Mouse (Mus musculus) testis, postnatal 14 days (tissue): ENCODE measurements around the gene Ttc38.

Source experiments
- DNase-seq: peaks from one replicate; pipeline ENCODE4 v3.0.0; 2021; ENCODE audit warnings: low spot score

Ttc38 gene

DNA sequence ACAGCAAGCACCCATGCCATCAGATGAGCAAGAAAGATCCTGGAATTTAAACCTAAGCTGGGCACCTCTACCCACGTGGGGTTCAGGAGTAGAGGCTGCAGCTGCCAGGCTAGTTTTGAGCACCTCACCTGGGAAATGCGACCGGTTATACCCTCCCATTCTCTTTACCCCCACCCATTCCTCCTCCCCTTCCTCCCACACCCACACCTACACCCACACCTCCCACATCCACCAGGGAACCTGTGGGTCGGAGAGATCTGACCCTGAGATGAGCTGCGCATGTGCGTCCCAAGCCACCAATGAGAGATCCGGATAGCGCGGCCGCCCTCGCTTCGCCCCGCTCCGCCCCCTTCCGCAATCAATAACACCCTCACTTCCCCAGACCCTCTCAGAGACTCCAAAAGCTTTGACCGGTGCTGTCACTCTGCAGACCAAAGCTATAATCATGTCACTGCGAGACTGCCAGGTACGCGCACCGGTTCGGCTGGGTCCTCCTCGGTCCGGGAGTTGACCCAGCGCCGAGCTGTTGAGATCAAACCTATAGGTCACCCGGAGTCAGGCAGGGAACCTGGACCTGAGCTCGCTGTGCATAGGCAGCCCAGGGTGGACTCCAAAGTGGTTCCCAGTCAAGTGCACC, at the start of gene Ttc38:
Gene Ttc38 (plus strand): TSS at position 353 of the 637 bp plus-strand sequence.
- peak; percentile 77 for DNase-seq

GRCm38 (mm10) chr15:85783146-85783545, 49.0 kb upstream of the Ttc38 start:
- DNase-seq, result no peak

DNA sequence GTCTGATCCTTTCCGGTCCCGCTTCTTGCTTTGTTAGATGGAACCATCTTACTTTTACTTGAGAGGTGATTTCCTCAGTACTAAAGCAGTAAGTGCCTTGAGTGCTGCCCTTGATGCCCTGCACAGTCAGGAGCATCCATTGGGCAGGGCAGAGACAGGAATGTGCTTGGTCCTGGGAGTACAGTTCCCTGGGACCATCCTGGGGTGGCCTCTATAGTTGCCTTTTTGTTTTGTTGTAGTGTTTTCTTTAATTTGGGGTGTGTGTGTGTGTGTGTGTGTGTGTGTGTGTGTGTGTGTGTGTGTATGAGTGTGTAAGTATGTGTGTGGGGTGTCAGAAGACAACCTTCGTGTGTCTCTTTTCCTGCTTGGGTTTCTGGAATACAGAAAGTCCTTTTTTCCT, 47.8 kb upstream of the Ttc38 start:
- DNase-seq, result no peak

GRCm38 (mm10) chr15:85786711-85787110, 45.4 kb upstream of the Ttc38 start:
- DNase-seq, result no peak

- no peak for DNase-seq
These were observed 44.6 kb upstream of the Ttc38 start for GRCm38 (mm10) chr15:85787482-85787881.

GRCm38 (mm10) chr15:85788051-85788450, 44.1 kb upstream of the Ttc38 start:
- no peak for DNase-seq

GRCm38 (mm10) chr15:85788633-85789032, 43.5 kb upstream of the Ttc38 start:
- DNase-seq, result no peak

DNA sequence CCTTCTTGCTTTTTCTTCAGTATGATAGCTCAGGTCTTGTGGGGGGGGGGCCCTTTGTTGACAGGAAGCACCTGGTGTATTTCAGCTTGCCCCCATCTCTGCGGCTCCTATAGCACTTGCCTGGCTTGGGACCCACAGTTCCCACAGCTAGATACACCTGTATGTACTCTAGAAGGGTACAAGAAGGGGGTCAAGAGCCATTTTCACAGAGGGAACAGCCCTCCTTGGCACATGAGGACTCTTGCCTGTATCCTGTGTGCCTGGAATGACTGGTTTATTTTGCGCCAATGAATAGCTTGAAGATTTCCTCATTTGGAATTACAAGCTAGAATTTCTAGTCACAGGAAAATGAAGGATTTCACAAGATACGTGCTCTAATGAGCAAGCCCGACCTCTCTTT, 40.7 kb upstream of the Ttc38 start:
- no peak for DNase-seq

DNA sequence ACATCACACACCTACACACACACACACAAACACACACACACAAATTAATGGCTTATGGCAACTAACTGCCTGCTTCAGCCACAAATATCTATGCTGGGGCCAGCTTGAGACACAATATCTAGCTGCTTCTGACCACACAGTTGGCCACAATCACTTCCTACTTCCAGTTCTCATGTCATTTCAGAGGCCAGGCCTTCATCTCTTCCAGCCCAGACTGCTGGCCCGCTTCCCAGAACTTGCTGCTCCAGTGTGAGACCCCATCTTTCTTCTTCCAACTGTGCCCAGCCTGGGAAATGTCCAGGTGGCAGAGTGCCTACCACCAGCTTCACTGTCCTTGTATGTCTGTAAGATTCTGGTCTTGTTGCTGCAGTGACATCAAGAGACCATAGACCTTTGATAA, 39.3 kb upstream of the Ttc38 start:
- no peak for DNase-seq

- DNase-seq, result no peak
These were observed 36.6 kb upstream of the Ttc38 start for GRCm38 (mm10) chr15:85795516-85795915.

GRCm38 (mm10) chr15:85798676-85799075, 33.4 kb upstream of the Ttc38 start:
- no peak for DNase-seq

GRCm38 (mm10) chr15:85802931-85803330, 29.2 kb upstream of the Ttc38 start:
- DNase-seq, result no peak

DNA sequence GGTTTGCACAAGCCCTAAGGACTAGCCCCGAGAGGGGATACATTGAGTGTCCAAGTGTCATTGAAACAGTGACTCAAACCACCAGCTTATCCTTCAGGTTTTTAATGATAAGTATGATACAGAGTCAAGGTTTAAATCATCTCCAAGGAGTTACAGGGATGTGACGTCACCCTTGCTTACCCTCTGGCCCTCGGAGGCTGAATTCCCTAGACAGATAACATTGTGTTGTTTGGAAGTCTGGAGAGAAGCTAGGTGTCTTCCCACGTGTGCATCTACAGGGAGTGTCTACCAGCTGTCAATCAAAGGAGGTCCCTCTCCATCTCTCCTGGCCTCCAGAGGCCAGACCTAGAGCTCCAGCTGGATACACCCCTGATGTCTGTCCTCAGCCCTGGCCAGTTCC, 25.2 kb upstream of the Ttc38 start:
- no peak for DNase-seq

GRCm38 (mm10) chr15:85807404-85807803, 24.7 kb upstream of the Ttc38 start:
- no peak for DNase-seq

- DNase-seq, result no peak
These were observed 24.1 kb upstream of the Ttc38 start for GRCm38 (mm10) chr15:85808031-85808430.

DNA sequence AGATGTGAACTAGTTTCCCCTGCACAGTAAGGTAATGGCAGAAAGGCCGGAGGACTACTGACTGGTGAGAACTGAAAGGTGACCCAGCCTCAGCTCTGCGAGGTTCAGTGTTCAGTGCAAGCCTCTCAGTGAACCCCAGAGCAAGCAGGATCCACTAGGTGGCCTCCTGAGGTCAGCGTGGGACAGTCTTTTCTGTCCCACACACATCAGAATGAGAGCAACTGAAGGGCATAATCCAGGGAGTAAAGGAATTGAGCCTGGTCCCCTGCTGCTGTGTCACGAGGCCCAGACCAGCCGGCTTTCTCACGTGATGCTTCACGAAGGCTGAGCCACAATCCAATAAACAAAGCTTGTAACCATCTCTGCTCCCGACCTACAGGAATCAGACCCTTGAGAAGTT, 23.7 kb upstream of the Ttc38 start:
- DNase-seq, result no peak

DNA sequence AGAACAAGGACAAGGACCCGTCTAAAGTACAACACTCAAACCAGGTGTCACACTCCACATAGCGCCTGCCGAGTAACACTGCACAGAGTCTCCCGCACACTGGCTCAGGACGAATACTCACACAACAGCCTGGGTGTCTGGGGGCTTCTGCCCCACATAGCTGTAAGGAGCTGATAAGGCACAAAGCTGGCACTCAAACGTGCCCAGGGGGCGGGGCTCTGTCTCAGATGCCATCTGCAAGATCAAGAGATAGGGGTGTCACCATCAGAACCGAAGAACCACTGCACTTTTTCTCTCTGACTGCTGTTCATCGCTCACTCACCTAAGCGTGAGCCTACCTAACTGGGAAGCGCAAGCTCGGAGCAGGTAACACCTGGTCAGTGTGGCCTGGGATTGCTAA, 23.0 kb upstream of the Ttc38 start:
- DNase-seq, result no peak

DNA sequence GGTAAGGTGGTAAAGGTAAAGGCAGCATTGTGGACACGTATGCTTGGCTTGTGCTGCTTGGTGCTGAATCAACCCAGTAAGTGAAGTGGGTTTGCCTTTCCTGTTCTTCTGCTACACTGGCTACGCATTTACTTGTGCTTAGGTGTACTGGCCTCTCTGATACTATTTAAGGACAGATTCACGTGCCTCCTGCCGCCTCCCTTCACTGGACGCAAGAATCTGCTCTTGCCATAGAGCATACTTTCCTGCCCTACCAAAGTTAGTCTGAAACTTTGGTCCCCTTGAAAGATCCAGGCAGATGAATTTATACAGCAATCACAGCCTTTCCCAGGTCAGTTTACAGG, 21.7 kb upstream of the Ttc38 start:
- no peak for DNase-seq

DNA sequence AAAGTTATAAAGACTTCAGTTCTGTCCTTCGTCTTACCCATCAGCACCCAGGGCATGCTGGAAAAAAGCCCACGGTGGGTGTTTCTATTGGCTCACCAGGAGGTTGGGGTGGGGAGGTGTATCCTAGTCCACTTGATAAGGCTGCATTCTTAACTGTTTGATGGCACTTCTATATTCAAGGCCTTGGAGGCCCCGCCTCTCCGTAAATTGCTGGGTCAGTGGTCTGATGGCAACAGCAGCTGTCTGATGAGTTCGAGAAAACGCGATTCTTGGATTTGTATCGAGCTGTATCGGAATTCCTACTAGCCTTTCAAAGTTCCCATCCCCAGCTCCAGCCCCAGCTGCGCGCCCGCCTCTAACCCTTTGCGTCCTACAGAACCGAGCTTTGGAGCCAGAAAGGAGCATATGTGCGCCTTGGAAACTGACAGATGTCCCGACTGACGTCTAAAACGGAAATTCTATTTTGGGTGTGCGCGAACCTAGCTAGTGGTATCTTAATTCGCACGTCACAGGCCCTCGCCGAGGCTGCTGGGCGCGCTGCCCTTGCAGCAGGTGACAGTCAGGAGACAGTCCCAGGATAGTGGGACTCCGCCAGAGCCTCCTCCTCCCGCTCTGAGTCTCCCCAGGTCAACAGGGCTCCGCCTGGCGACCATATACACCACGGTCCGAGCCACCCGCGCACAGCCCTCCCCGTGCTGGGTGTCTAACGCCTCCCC, 21.1 kb upstream of the Ttc38 start:
- DNase-seq, result peak; percentile 41

- DNase-seq, result peak; percentile 96
These were observed 20.4 kb upstream of the Ttc38 start, which contains the start of gene Cdpf1 for GRCm38 (mm10) chr15:85811535-85812277. TSS of gene Cdpf1 (minus strand) at chr15:85811697.

DNA sequence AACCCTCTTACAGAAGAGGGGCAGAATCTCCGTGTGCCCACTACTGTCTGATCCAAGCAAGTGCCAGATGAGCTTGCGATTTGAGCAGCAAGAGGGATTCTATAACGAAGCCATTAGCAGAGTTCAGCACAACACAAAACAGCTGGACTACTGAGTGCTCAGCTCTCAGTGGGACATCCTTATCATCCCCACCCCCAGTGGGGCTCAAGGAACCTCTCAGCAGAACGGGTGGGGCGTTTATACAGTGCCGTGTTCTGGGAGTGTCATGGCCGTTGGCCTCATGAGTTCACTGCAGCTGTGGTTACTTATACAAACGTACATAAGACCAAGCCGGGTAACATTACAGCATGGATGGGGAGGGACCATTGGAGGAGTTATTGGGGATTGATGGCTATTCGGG, 18.7 kb upstream of the Ttc38 start:
- DNase-seq, result no peak

DNA sequence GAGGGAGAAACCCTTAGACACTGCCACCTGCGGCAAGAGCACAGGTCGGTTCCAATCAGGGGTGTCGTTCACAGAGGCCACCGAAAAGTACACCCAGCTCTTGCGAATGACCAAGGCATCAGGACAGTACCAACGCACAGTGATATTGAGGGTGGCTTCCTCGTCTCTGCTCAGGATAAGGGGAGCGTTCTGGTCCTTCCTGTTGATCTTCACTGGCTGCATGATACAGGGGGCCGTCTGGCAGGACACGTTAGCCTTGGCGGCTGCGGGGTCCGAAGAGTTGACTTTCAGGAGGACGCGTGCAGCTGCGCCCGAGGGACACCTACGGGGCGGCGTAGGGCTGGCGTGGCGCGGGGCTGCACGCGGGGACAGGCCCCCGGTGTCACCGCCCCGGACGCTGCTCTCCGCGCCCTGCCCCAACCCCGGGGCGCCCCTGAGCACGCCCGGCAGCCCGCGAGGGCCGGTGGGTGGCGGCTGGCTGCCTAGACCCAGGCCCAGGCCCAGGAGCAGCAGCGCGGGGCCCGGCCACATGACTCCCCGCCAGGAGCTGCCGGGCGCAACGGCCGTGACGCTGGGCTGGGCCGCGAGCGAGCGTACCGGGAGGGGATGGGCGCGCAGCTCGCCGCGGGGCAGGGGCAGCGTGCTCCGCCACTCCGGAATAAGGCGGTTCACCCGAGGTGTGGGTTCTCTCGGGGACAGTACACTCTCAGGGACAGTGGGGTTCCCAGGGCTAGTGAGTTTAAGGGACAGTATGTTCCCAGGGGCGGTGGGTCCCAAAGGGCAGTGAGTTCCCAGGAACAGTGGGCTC, 10.7 kb upstream of the Ttc38 start, which contains the start of gene Pkdrej:
Gene Pkdrej (minus strand): TSS at position 532 of the 808 bp plus-strand sequence.
- DNase-seq, result no peak
